Mouse (Mus musculus) stomach, postnatal 0 days (tissue): Measurements from ENCODE around the gene Glg1. TPM values are rescaled to one million over a fixed set of nuclear protein-coding genes. Genes with fewer than 3 reads are reported as not detected.

Source experiments
- ATAC-seq: fragments of 200-750 bp; cut with Nextera tagmentation; 2 replicates; pipeline ENCODE4 v1.8.0; 2017; ENCODE audit not compliant: low FRiP score, low TSS enrichment
- DNase-seq: peaks from one replicate; pipeline ENCODE4 v3.0.0-alpha.2; 2016; ENCODE audit warnings: low spot score
- H3K27ac ChIP-seq: fragments of 300-500 bp; sonication (generic); replicated peaks from 2 replicates; pipeline ENCODE4 v1.5.1; 2014; ENCODE audit warnings: mild to moderate bottlenecking, control low read depth
- H3K27me3 ChIP-seq: fragments of 300-500 bp; sonication (generic); 2 replicates; pipeline ENCODE4 v1.6.1; 2014; ENCODE audit warnings: low read length; ENCODE audit not compliant: control insufficient read depth, insufficient read depth
- H3K36me3 ChIP-seq: fragments of 300-500 bp; sonication (generic); 2 replicates; pipeline ENCODE4 v1.6.1; 2014; ENCODE audit warnings: low read length, mixed read lengths; ENCODE audit not compliant: control insufficient read depth, insufficient read depth
- H3K4me1 ChIP-seq: fragments of 300-500 bp; sonication (generic); replicated peaks from 2 replicates; pipeline ENCODE4 v1.6.1; 2014; ENCODE audit warnings: antibody characterized with exemption; ENCODE audit not compliant: control insufficient read depth, insufficient read depth
- H3K4me2 ChIP-seq: fragments of 300-500 bp; sonication (generic); replicated peaks from 2 replicates; pipeline ENCODE4 v1.6.1; 2014; ENCODE audit warnings: low read depth, mild to moderate bottlenecking, control low read depth, moderate library complexity
- H3K4me3 ChIP-seq: fragments of 300-500 bp; sonication (generic); 2 replicates; pipeline ENCODE4 v1.5.1; 2014; ENCODE audit warnings: low read depth, low read length, control low read depth
- H3K9ac ChIP-seq: fragments of 300-500 bp; sonication (generic); 2 replicates; pipeline ENCODE4 v1.6.1; 2014; ENCODE audit warnings: mild to moderate bottlenecking, low read length, control low read depth, mixed read lengths
- H3K9me3 ChIP-seq: fragments of 300-500 bp; sonication (generic); 2 replicates; pipeline ENCODE4 v1.6.1; 2016; ENCODE audit warnings: low read length; ENCODE audit not compliant: control insufficient read depth
- CTCF ChIP-seq: IDR thresholded peaks from 2 replicates; pipeline ENCODE4 v1.5.1; 2016; ENCODE audit warnings: antibody characterized with exemption, low read depth, mild to moderate bottlenecking, moderate library complexity
- EP300 ChIP-seq: optimal IDR thresholded peaks from 2 replicates; pipeline ENCODE3; 2016; ENCODE audit warnings: antibody characterized with exemption
- WGBS: fragments of 180-500 bp; shearing (Covaris S2); extraction: QIAGEN DNeasy Blood & Tissue Kit; methylation state at CpG from one replicate; pipeline ENCODE4 v1.1.7; 2014; 5-methylcytosine and 5-hydroxymethylcytosine counted together
- microRNA-seq: library from miRNA; unstranded; fragments of <30 nt; microRNA quantifications from one replicate; pipeline ENCODE4, GENCODE M21; 2016
- polyA plus RNA-seq: library from polyadenylated mRNA; unstranded; fragments of >200 nt; fragmentation: Nextera tagmentation; extraction: Ambion mirVana; gene quantifications from 2 replicates; pipeline ENCODE4 v1.2.1, GENCODE M21; 2015

Gene Glg1
- polyA plus RNA-seq, 1 experiment from 2014 or later = 27.3 TPM

- 95% methylated on average over 5 of the region's 5 CpGs for WGBS
- TF ChIP-seq EP300 (no peak), CTCF (no peak)
- Histone ChIP-seq H3K4me1 (no peaks in the 10 kb centered on the region), H3K27me3 (no peaks in the 10 kb centered on the region), H3K9me3 (no peaks in the 10 kb centered on the region), H3K36me3 (peaks cover 4% of the 10 kb centered on the region), H3K4me3 (no peak overlapping the region), H3K27ac (no peak overlapping the region), H3K9ac (no peak overlapping the region), H3K4me2 (no peak overlapping the region)
- DNase-seq = no peak
- ATAC-seq = no peak
These were observed 144.1 kb downstream of the Glg1 start for GRCm38 (mm10) chr8:111114891-111115290.

Small RNA genes within 50 kb of the gene (microRNA-seq; reads per million reads assigned to microRNA genes)
- gene Gm23193 = not detected

Other genes starting within 250 kb of the Glg1 start
- 4.1 and 4.8 TPM in 2 replicates for gene Ddx19b, start 227.5 kb downstream of the Glg1 start, polyA plus RNA-seq
- 27.4 and 28.8 TPM in 2 replicates for gene Aars, start 226.1 kb downstream of the Glg1 start, polyA plus RNA-seq
- 8.6 and 10.0 TPM in 2 replicates for gene Exosc6, start 202.9 kb downstream of the Glg1 start, polyA plus RNA-seq
- gene Clec18a, start 166.8 kb downstream of the Glg1 start, polyA plus RNA-seq = not detected in 2 replicates
- gene Pdpr, start 164.6 kb downstream of the Glg1 start, polyA plus RNA-seq = 4.9 and 5.8 TPM in 2 replicates
- gene Rfwd3, start 41.0 kb upstream of the Glg1 start, polyA plus RNA-seq = 12.0 and 12.5 TPM in 2 replicates
- gene Mlkl, start 79.0 kb upstream of the Glg1 start, polyA plus RNA-seq = 4.4 and 4.8 TPM in 2 replicates
- 24.7 and 34.2 TPM in 2 replicates for gene Fa2h, start 134.6 kb upstream of the Glg1 start, polyA plus RNA-seq